Mouse (Mus musculus) ES-Bruce4 (cell line): ENCODE results near the gene Rhod.

Experiments
- CTCF ChIP-seq: IDR thresholded peaks from one replicate; pipeline ENCODE4 v1.8.1; 2011; ENCODE audit warnings: low read depth, low read length
- EP300 ChIP-seq: IDR thresholded peaks from 2 replicates; pipeline ENCODE4 v1.6.1; 2011; ENCODE audit warnings: low read depth, low read length; ENCODE audit not compliant: insufficient read depth

GRCm38 (mm10) chr19:4437886-4438285 is 1.3 kb downstream of the Rhod start:
- TF ChIP-seq CTCF (no peak), EP300 (no peak)
